Mouse (Mus musculus) layer of hippocampus, postnatal 25 days (tissue): ENCODE results near the gene Hoxd12. TPM values are rescaled to one million over a fixed set of nuclear protein-coding genes. Genes with fewer than 3 reads are reported as not detected.
A peak's percentile ranks its signal among the peaks of the same experiment; 100 is the strongest.

ENCODE experiments used
- DNase-seq, 2 experiments: peaks; one replicate each; pipeline ENCODE4 v3.0.0; 2022; ENCODE audit warnings: mixed read lengths in 2 of 2, low spot score in 1 of 2; ENCODE audit errors: extremely low spot score in 1 of 2
- total RNA-seq, 2 experiments: library from RNA; stranded (reverse); gene quantifications; 2 replicates each; pipeline ENCODE4 v1.2.3; 2021

Gene Hoxd12
- total RNA-seq, 2 experiments from 2014 or later: not detected

- no peak for DNase-seq
These were observed 6.0 kb downstream of the Hoxd12 start for GRCm38 (mm10) chr2:74680561-74681398.

- DNase-seq: no peak
These were observed 7.0 kb downstream of the Hoxd12 start for GRCm38 (mm10) chr2:74681594-74682531.

- no peak for DNase-seq
These were observed 8.0 kb downstream of the Hoxd12 start for GRCm38 (mm10) chr2:74682796-74683195.

GRCm38 (mm10) chr2:74683471-74683951, 8.7 kb downstream of the Hoxd12 start:
- no peak for DNase-seq

GRCm38 (mm10) chr2:74684106-74684505, 9.3 kb downstream of the Hoxd12 start:
- no peak for DNase-seq

- no peak for DNase-seq
These were observed 10.3 kb downstream of the Hoxd12 start for GRCm38 (mm10) chr2:74685059-74685603.

GRCm38 (mm10) chr2:74686301-74686987, 11.6 kb downstream of the Hoxd12 start:
- DNase-seq: peak in 1 of 2 experiments; percentile 57

GRCm38 (mm10) chr2:74686988-74687697, 12.3 kb downstream of the Hoxd12 start:
- no peak for DNase-seq

GRCm38 (mm10) chr2:74687698-74688555, 13.1 kb downstream of the Hoxd12 start:
- DNase-seq: no peak

- no peak for DNase-seq
These were observed 14.2 kb downstream of the Hoxd12 start for GRCm38 (mm10) chr2:74688795-74689573.

- DNase-seq: no peak
These were observed 14.9 kb downstream of the Hoxd12 start for GRCm38 (mm10) chr2:74689574-74690337.

GRCm38 (mm10) chr2:74690338-74690716, 15.5 kb downstream of the Hoxd12 start:
- DNase-seq: no peak

GRCm38 (mm10) chr2:74691022-74691951, 16.5 kb downstream of the Hoxd12 start, which contains the start of gene Hoxd10:
Gene Hoxd10, plus strand, starts transcription at chr2:74691924.
- DNase-seq: no peak

GRCm38 (mm10) chr2:74691995-74692807, 17.4 kb downstream of the Hoxd12 start:
- DNase-seq: no peak

- DNase-seq: no peak
These were observed 18.1 kb downstream of the Hoxd12 start for GRCm38 (mm10) chr2:74692808-74693431.
